Mouse (Mus musculus) bone marrow, adult 2 months (tissue): ENCODE measurements around the gene Ccdc57. TPM values are rescaled to one million over a fixed set of nuclear protein-coding genes. Genes with fewer than 3 reads are reported as not detected.
A peak's percentile ranks its signal among the peaks of the same experiment; 100 is the strongest.

Experiments used
- H3K27ac ChIP-seq: fragments of 200-500 bp; 2 replicates; pipeline ENCODE4 v1.5.1; 2012; ENCODE audit warnings: low read depth, mild to moderate bottlenecking, control low read depth, inconsistent platforms, low read length; ENCODE audit not compliant: control insufficient read depth, poor library complexity, insufficient read depth
- H3K4me1 ChIP-seq: fragments of 200-500 bp; 2 replicates; pipeline ENCODE4 v1.6.1; 2011; ENCODE audit warnings: low read length; ENCODE audit not compliant: control insufficient read depth, insufficient read depth
- H3K4me3 ChIP-seq: fragments of 200-500 bp; replicated peaks from 2 replicates; pipeline ENCODE3; 2011; ENCODE audit warnings: mild to moderate bottlenecking, low read depth, low read length, control low read depth; ENCODE audit not compliant: control insufficient read depth
- CTCF ChIP-seq: fragments of 200-500 bp; IDR thresholded peaks from 2 replicates; pipeline ENCODE4 v1.5.1; 2011; ENCODE audit warnings: low read length, control low read depth; ENCODE audit not compliant: control insufficient read depth, insufficient read depth
- POLR2A ChIP-seq: fragments of 200-500 bp; IDR thresholded peaks from 2 replicates; pipeline ENCODE4 v1.6.1; 2011; ENCODE audit warnings: low read depth, mild to moderate bottlenecking, control low read depth, low read length, borderline replicate concordance; ENCODE audit not compliant: control insufficient read depth
- WGBS: fragments of 180-500 bp; shearing (Covaris S2); methylation state at CpG from one replicate; pipeline ENCODE4 v1.1.7; 2018; 5-methylcytosine and 5-hydroxymethylcytosine counted together
- polyA plus RNA-seq: library from polyadenylated mRNA; stranded (reverse); fragments of >200 nt; gene quantifications from 2 replicates; pipeline ENCODE4 v1.2.4, GENCODE M21; 2011; ENCODE audit warnings: low replicate concordance; ENCODE audit not compliant: missing spikeins, insufficient read depth, insufficient read length

The Ccdc57 gene
- polyA plus RNA-seq, 1 experiment: 14.6 TPM

GRCm38 (mm10) chr11:120904561-120904960, 28.1 kb downstream of the Ccdc57 start:
- peaks cover 1% of the 10 kb centered on the region; the same call in 1 of the 2 replicates for H3K4me1 ChIP-seq
- no peak overlapping the region for H3K27ac ChIP-seq
- TF ChIP-seq CTCF (no peak), POLR2A (no peak)
- 86% methylated on average over 3 of the region's 3 CpGs for WGBS
- no peak overlapping the region for H3K4me3 ChIP-seq

- H3K4me3 ChIP-seq: no peak overlapping the region
- no peak for TF ChIP-seq POLR2A
- TF ChIP-seq CTCF: no peak
- peaks cover 3% of the 10 kb centered on the region; the same call in 1 of the 2 replicates for H3K4me1 ChIP-seq
- 81% methylated on average over 24 of the region's 24 CpGs for WGBS
- H3K27ac ChIP-seq: no peak overlapping the region
These were observed 29.4 kb downstream of the Ccdc57 start for GRCm38 (mm10) chr11:120903159-120903850.

GRCm38 (mm10) chr11:120902487-120903142, 30.1 kb downstream of the Ccdc57 start:
- Histone ChIP-seq H3K4me3 (no peak overlapping the region), H3K27ac (peak overlapping the region; percentile 19; the same call in 1 of the 2 replicates), H3K4me1 (peaks cover 5% of the 10 kb centered on the region; the same call in 1 of the 2 replicates)
- 67% methylated on average over 10 of the region's 10 CpGs for WGBS
- TF ChIP-seq POLR2A (no peak), CTCF (no peak)

GRCm38 (mm10) chr11:120901729-120902486, 30.8 kb downstream of the Ccdc57 start:
- peak overlapping the region; percentile 19; the same call in 1 of the 2 replicates for H3K27ac ChIP-seq
- H3K4me3 ChIP-seq: no peak overlapping the region
- TF ChIP-seq CTCF (no peak), POLR2A (no peak; the same call in 1 of the 2 replicates)
- 90% methylated on average over 21 of the region's 21 CpGs for WGBS
- H3K4me1 ChIP-seq: peaks cover 6% of the 10 kb centered on the region; the same call in 1 of the 2 replicates

- H3K4me3 ChIP-seq: no peak overlapping the region
- peak overlapping the region; percentile 70 for H3K27ac ChIP-seq
- H3K4me1 ChIP-seq: peaks cover 6% of the 10 kb centered on the region; the same call in 1 of the 2 replicates
- no peak for TF ChIP-seq POLR2A
- no peak for TF ChIP-seq CTCF
- 75% methylated on average over 8 of the region's 8 CpGs for whole genome bisulfite sequencing
These were observed 32.1 kb downstream of the Ccdc57 start for GRCm38 (mm10) chr11:120900276-120901244.

GRCm38 (mm10) chr11:120898114-120898548, 34.5 kb downstream of the Ccdc57 start:
- 64% methylated on average over 6 of the region's 6 CpGs for WGBS
- Histone ChIP-seq H3K27ac (no peak overlapping the region), H3K4me1 (peaks cover 6% of the 10 kb centered on the region; the same call in 1 of the 2 replicates), H3K4me3 (no peak overlapping the region)
- TF ChIP-seq CTCF: no peak
- TF ChIP-seq POLR2A: no peak

- TF ChIP-seq CTCF: no peak
- TF ChIP-seq POLR2A: no peak
- 69% methylated on average over 6 of the region's 6 CpGs for WGBS
- peaks cover 4% of the 10 kb centered on the region; the same call in 1 of the 2 replicates for H3K4me1 ChIP-seq
- H3K27ac ChIP-seq: no peak overlapping the region
- H3K4me3 ChIP-seq: no peak overlapping the region
These were observed 37.2 kb downstream of the Ccdc57 start for GRCm38 (mm10) chr11:120895441-120895840.
